Mouse (Mus musculus) limb, embryonic 14.5 days (tissue): ENCODE measurements around the gene Ablim1. TPM values are rescaled to one million over a fixed set of nuclear protein-coding genes. Genes with fewer than 3 reads are reported as not detected.

Source experiments
- ATAC-seq: fragments of 200-750 bp; cut with Nextera tagmentation; 2 replicates; pipeline ENCODE4 v1.8.0; 2017; ENCODE audit warnings: low read depth, moderate number of reproducible peaks, moderate TSS enrichment; ENCODE audit not compliant: low FRiP score
- DNase-seq: peaks from one replicate; pipeline ENCODE4 v3.0.0-alpha.2; 2015; ENCODE audit warnings: low spot score
- H3K27ac ChIP-seq: fragments of 300-500 bp; sonication (generic); replicated peaks from 2 replicates; pipeline ENCODE4 v1.5.1; 2014; ENCODE audit warnings: low read depth, mild to moderate bottlenecking, low read length, moderate library complexity, mixed read lengths
- H3K27me3 ChIP-seq: fragments of 300-500 bp; sonication (generic); 2 replicates; pipeline ENCODE4 v1.6.1; 2014; ENCODE audit warnings: low read length, mixed read lengths; ENCODE audit not compliant: control insufficient read depth, insufficient read depth
- H3K36me3 ChIP-seq: fragments of 300-500 bp; sonication (generic); 2 replicates; pipeline ENCODE4 v1.6.1; 2014; ENCODE audit warnings: mild to moderate bottlenecking, low read length, moderate library complexity, mixed read lengths; ENCODE audit not compliant: control insufficient read depth, insufficient read depth
- H3K4me1 ChIP-seq: fragments of 300-500 bp; sonication (generic); 2 replicates; pipeline ENCODE4 v1.6.1; 2014; ENCODE audit warnings: antibody characterized with exemption, low read length, mixed read lengths; ENCODE audit not compliant: control insufficient read depth, insufficient read depth
- H3K4me2 ChIP-seq: fragments of 300-500 bp; sonication (generic); replicated peaks from 2 replicates; pipeline ENCODE4 v1.6.1; 2014; ENCODE audit warnings: low read depth, mild to moderate bottlenecking, low read length, moderate library complexity; ENCODE audit not compliant: severe bottlenecking
- H3K4me3 ChIP-seq: fragments of 300-500 bp; sonication (generic); replicated peaks from 2 replicates; pipeline ENCODE4 v1.5.1; 2014; ENCODE audit warnings: low read length
- H3K9ac ChIP-seq: fragments of 300-500 bp; sonication (generic); 2 replicates; pipeline ENCODE4 v1.6.1; 2014; ENCODE audit warnings: mild to moderate bottlenecking, low read depth, low read length, moderate library complexity; ENCODE audit not compliant: severe bottlenecking
- H3K9me3 ChIP-seq: fragments of 300-500 bp; sonication (generic); 2 replicates; pipeline ENCODE4 v1.6.1; 2016; ENCODE audit warnings: low read length; ENCODE audit not compliant: control insufficient read depth
- POLR2A ChIP-seq: fragments of 200-500 bp; IDR thresholded peaks from 2 replicates; pipeline ENCODE4 v1.8.0; 2012; ENCODE audit warnings: inconsistent platforms, mild to moderate bottlenecking, moderate library complexity, borderline replicate concordance; ENCODE audit not compliant: insufficient read depth, insufficient read length; ENCODE audit errors: extremely low read depth
- WGBS: fragments of 180-500 bp; shearing (Covaris S2); extraction: QIAGEN DNeasy Blood & Tissue Kit; methylation state at CpG from one replicate; pipeline ENCODE4 v1.1.7; 2014; 5-methylcytosine and 5-hydroxymethylcytosine counted together
- polyA plus RNA-seq, 2 experiments: library from polyadenylated mRNA; depleted of rRNA in 1 of 2; stranded (reverse) in 1 of 2; unstranded in 1 of 2; fragments of >200 nt; fragmentation: Nextera tagmentation in 1 of 2; extraction: Ambion mirVana in 1 of 2; gene quantifications; 2 replicates each; pipeline versions ENCODE4 v1.2.1 to v1.2.3; 2012 to 2014

Gene Ablim1
- polyA plus RNA-seq, 2 experiments, result 30.6 to 76.9 TPM

GRCm38 (mm10) chr19:57131366-57131765, 183.4 kb downstream of the Ablim1 start:
- no peak for DNase-seq
- no peak for ATAC-seq
- H3K27me3 ChIP-seq, result no peaks in the 10 kb centered on the region; the same call in 1 of the 2 replicates
- peaks cover 16% of the 10 kb centered on the region for H3K4me1 ChIP-seq
- TF ChIP-seq POLR2A, result no peak
- WGBS, result 60% methylated on average over 4 of the region's 4 CpGs
- H3K9me3 ChIP-seq, result no peaks in the 10 kb centered on the region
- H3K9ac ChIP-seq, result no peak overlapping the region
- no peak overlapping the region for H3K27ac ChIP-seq
- no peak overlapping the region for H3K4me3 ChIP-seq
- no peak overlapping the region for H3K4me2 ChIP-seq
- H3K36me3 ChIP-seq, result no peaks in the 10 kb centered on the region

GRCm38 (mm10) chr19:57130591-57130990, 184.1 kb downstream of the Ablim1 start:
- Histone ChIP-seq H3K9ac (no peak overlapping the region), H3K4me3 (no peak overlapping the region), H3K27me3 (no peaks in the 10 kb centered on the region), H3K4me1 (peaks cover 16% of the 10 kb centered on the region), H3K27ac (no peak overlapping the region), H3K9me3 (no peaks in the 10 kb centered on the region), H3K36me3 (no peaks in the 10 kb centered on the region), H3K4me2 (no peak overlapping the region)
- DNase-seq (no peak), ATAC-seq (no peak)
- WGBS, result 82% methylated on average over 4 of the region's 4 CpGs
- no peak for TF ChIP-seq POLR2A

- Histone ChIP-seq H3K36me3 (no peaks in the 10 kb centered on the region), H3K9me3 (no peaks in the 10 kb centered on the region), H3K4me2 (no peak overlapping the region), H3K27ac (no peak overlapping the region), H3K27me3 (no peaks in the 10 kb centered on the region), H3K4me1 (peaks cover 13% of the 10 kb centered on the region), H3K9ac (no peak overlapping the region), H3K4me3 (no peak overlapping the region)
- no peak for DNase-seq
- no peak for ATAC-seq
- 86% methylated on average over 9 of the region's 9 CpGs for WGBS
- no peak for TF ChIP-seq POLR2A
These were observed 185.0 kb downstream of the Ablim1 start for GRCm38 (mm10) chr19:57129729-57130128.

- 68% methylated on average over 6 of the region's 6 CpGs for WGBS
- no peak overlapping the region for H3K4me3 ChIP-seq
These were observed 186.7 kb downstream of the Ablim1 start for GRCm38 (mm10) chr19:57128037-57128436.

GRCm38 (mm10) chr19:57127523-57127922, 187.2 kb downstream of the Ablim1 start:
- 71% methylated on average over 5 of the region's 5 CpGs for WGBS

More at GRCm38 (mm10) chr19:57128037-57128436, 186.7 kb downstream of the Ablim1 start:
- H3K36me3 ChIP-seq, result no peaks in the 10 kb centered on the region
- DNase-seq (no peak), ATAC-seq (no peak)
- TF ChIP-seq POLR2A, result no peak
- H3K27ac ChIP-seq, result 0 out of 2 replicates have a peak overlapping the region, but pooled peaks have one; percentile 1
- no peaks in the 10 kb centered on the region for H3K27me3 ChIP-seq
- H3K9ac ChIP-seq, result no peak overlapping the region
- no peaks in the 10 kb centered on the region for H3K9me3 ChIP-seq
- H3K4me2 ChIP-seq, result no peak overlapping the region
- peaks cover 9% of the 10 kb centered on the region for H3K4me1 ChIP-seq

GRCm38 (mm10) chr19:57126950-57127349, 187.8 kb downstream of the Ablim1 start:
- no peak for TF ChIP-seq POLR2A
- ATAC-seq (no peak), DNase-seq (no peak)
- Histone ChIP-seq H3K4me2 (no peak overlapping the region), H3K4me3 (no peak overlapping the region), H3K27ac (no peak overlapping the region), H3K27me3 (no peaks in the 10 kb centered on the region), H3K9me3 (no peaks in the 10 kb centered on the region), H3K4me1 (peaks cover 9% of the 10 kb centered on the region), H3K36me3 (no peaks in the 10 kb centered on the region), H3K9ac (no peak overlapping the region)
- 25% methylated on average over 10 of the region's 10 CpGs for WGBS

More at GRCm38 (mm10) chr19:57127523-57127922, 187.2 kb downstream of the Ablim1 start:
- Histone ChIP-seq H3K36me3 (no peaks in the 10 kb centered on the region), H3K4me2 (no peak overlapping the region), H3K9ac (no peak overlapping the region), H3K27me3 (no peaks in the 10 kb centered on the region), H3K4me1 (peaks cover 9% of the 10 kb centered on the region), H3K27ac (no peak overlapping the region), H3K9me3 (no peaks in the 10 kb centered on the region), H3K4me3 (no peak overlapping the region)
- DNase-seq (no peak), ATAC-seq (no peak)
- TF ChIP-seq POLR2A, result no peak
